Mouse (Mus musculus): ENCODE results near the gene Hpcal1. TPM values are rescaled to one million over a fixed set of nuclear protein-coding genes. Genes with fewer than 3 reads are reported as not detected.

Hpcal1 gene
- polyA plus RNA-seq, 1 experiment, result 76.2 TPM

DNA sequence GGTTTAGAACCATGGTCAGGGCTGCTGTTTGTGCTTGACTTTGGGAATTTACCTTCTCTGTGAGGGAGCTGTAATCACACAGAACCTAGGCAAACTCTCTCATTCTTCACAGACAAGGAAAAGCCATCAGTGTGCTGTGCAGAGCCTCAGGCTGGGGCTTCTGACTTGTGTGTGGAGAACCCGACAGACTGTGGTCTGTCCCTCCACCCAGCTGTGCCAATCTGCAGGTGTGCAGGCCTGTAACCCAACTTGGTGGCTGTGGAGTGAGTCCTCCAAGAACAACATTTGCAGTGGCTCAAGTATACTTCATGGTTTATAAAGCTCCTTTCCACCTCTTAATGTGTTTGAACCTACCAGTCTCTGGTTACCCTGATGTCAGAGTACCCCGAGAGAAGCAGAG is 4.5 kb upstream of the Hpcal1 start:
- no peaks in the 10 kb centered on the region for H3K4me1 ChIP-seq (ENCODE audit: control insufficient read depth, insufficient read depth, insufficient read length)
- H3K27ac ChIP-seq (ENCODE audit: insufficient read depth, low read length), result no peak overlapping the region
- TF ChIP-seq CTCF (IDR thresholded peaks at IDR 0.05; ENCODE audit: extremely low read depth, insufficient read depth, insufficient read length, insufficient replicate concordance) (no peak), POLR2A (IDR thresholded peaks at IDR 0.05; ENCODE audit: low read depth, low read length) (no peak)
- 55% methylated on average over 2 of the region's 2 CpGs for WGBS
- no peak for DNase-seq (ENCODE audit: low read depth in 1 of 2, low spot score in 2 of 2)
- H3K4me3 ChIP-seq (ENCODE audit: extremely low read depth, insufficient read depth, insufficient read length), result no peak overlapping the region
- H3K27me3 ChIP-seq (ENCODE audit: control insufficient read depth, insufficient read depth, low read length), result no peaks in the 10 kb centered on the region
- no peaks in the 10 kb centered on the region for H3K36me3 ChIP-seq (ENCODE audit: control insufficient read depth, insufficient read depth, low read length)

DNA sequence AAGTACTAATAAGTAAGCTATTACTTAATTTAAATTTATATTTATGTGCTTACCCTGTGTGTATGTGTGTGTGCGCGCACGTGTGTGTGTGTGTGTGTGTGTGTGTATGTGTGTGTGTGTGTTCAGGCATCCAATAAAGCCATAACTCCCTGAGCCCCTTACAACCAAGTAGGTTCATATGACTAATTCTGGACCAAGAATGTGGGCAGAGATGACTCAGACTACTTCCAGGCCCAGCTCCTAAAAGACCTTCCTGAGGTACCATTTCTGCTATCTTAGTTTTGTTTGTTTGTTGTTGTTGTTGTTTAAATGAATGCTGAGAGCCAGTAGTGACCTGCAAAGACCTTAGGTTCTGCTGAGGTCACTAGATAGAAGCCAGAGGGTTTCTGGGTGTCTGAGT is 1.7 kb upstream of the Hpcal1 start:
- no peaks in the 10 kb centered on the region for H3K27me3 ChIP-seq (ENCODE audit: control insufficient read depth, insufficient read depth, low read length)
- no peak for TF ChIP-seq POLR2A (IDR thresholded peaks at IDR 0.05; ENCODE audit: low read depth, low read length)
- no peak for TF ChIP-seq CTCF (IDR thresholded peaks at IDR 0.05; ENCODE audit: extremely low read depth, insufficient read depth, insufficient read length, insufficient replicate concordance)
- H3K4me1 ChIP-seq (ENCODE audit: control insufficient read depth, insufficient read depth, insufficient read length), result peaks cover 4% of the 10 kb centered on the region; the same call in 1 of the 2 replicates
- WGBS, result 99% methylated on average over 3 of the region's 3 CpGs
- H3K27ac ChIP-seq (ENCODE audit: insufficient read depth, low read length), result no peak overlapping the region
- no peak overlapping the region for H3K4me3 ChIP-seq (ENCODE audit: extremely low read depth, insufficient read depth, insufficient read length)
- DNase-seq (ENCODE audit: low read depth in 1 of 2, low spot score in 2 of 2), result no peak
- no peaks in the 10 kb centered on the region for H3K36me3 ChIP-seq (ENCODE audit: control insufficient read depth, insufficient read depth, low read length)

DNA sequence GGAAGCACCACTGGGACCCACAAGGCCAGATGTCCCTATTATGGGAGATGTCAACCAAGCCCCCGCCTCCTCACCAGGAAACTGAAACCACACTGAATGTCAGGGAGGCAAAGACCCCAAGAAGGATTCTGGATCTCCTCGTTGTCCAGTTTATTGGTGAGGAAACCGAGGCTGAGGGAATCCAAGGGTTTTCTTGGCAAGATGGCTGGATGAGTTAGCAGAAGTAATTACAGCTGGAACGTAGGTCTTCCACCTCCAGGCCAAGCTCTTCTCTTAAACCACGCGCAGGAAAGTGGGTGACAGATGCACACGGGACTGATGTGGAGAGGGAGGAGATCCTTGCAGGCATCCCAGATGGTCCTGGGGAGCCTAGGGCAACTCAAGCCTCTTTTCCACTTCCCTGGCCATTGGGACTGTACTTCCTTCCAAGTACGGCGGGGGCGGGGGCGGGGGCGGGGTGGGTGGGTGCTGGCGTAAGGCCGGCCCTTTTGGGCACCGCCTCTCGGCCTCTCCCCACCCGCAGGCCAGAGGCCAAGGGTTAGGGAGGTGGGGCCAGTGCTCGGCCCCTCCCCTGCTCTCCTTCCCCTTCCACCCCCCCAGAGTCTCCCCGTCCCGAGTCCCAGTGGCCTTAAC is 609 bp upstream of the Hpcal1 start:
- Histone ChIP-seq H3K4me1 (ENCODE audit: control insufficient read depth, insufficient read depth, insufficient read length) (peaks cover 7% of the 10 kb centered on the region; the same call in 1 of the 2 replicates), H3K4me3 (ENCODE audit: extremely low read depth, insufficient read depth, insufficient read length) (peak overlapping the region; percentile 70), H3K27ac (ENCODE audit: insufficient read depth, low read length) (peak overlapping the region; percentile 42; the same call in 1 of the 2 replicates), H3K36me3 (ENCODE audit: control insufficient read depth, insufficient read depth, low read length) (no peaks in the 10 kb centered on the region), H3K27me3 (ENCODE audit: control insufficient read depth, insufficient read depth, low read length) (no peaks in the 10 kb centered on the region)
- no peak for DNase-seq (ENCODE audit: low read depth in 1 of 2, low spot score in 2 of 2)
- WGBS, result 8% methylated on average over 18 of the region's 20 CpGs
- no peak for TF ChIP-seq POLR2A (IDR thresholded peaks at IDR 0.05; ENCODE audit: low read depth, low read length)
- no peak for TF ChIP-seq CTCF (IDR thresholded peaks at IDR 0.05; ENCODE audit: extremely low read depth, insufficient read depth, insufficient read length, insufficient replicate concordance)

DNA sequence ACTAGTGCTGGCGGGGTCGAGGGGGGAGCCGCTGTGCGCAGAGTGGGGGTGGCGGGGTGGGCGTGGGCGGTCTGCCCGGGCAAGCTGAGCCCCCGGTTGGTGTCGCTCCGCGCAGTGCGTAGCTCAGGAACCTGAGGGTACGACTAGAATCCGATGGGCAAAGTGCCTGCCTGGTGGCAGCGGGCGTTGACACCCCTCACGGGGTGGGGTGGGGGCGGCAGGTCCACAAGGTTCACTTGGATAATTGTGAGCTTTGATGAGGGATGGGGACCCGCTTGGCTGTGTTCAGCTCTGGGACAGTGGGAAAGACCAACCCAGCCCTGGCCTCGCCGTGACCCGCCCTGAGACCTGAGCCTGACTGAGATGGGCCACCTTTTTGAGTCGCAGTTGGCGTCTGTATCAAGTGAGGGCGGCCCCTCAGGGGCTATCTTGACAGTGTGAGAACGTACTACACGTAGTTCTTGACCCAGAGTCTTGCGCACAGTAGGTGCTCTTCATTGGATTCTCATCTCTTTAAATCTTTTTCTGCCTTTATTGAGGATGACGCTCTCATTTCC is 742 bp downstream of the Hpcal1 start:
- peaks cover 8% of the 10 kb centered on the region; the same call in 1 of the 2 replicates for H3K4me1 ChIP-seq (ENCODE audit: control insufficient read depth, insufficient read depth, insufficient read length)
- TF ChIP-seq CTCF (IDR thresholded peaks at IDR 0.05; ENCODE audit: extremely low read depth, insufficient read depth, insufficient read length, insufficient replicate concordance) (no peak), POLR2A (IDR thresholded peaks at IDR 0.05; ENCODE audit: low read depth, low read length) (no peak)
- peak in 1 of 2 experiments; percentile 23 for DNase-seq (ENCODE audit: low read depth in 1 of 2, low spot score in 2 of 2)
- no peaks in the 10 kb centered on the region for H3K27me3 ChIP-seq (ENCODE audit: control insufficient read depth, insufficient read depth, low read length)
- H3K27ac ChIP-seq (ENCODE audit: insufficient read depth, low read length), result peak overlapping the region; percentile 40; the same call in 1 of the 2 replicates
- H3K4me3 ChIP-seq (ENCODE audit: extremely low read depth, insufficient read depth, insufficient read length), result peak overlapping the region; percentile 70
- no peaks in the 10 kb centered on the region for H3K36me3 ChIP-seq (ENCODE audit: control insufficient read depth, insufficient read depth, low read length)
- 1% methylated on average over 29 of the region's 30 CpGs for WGBS

DNA sequence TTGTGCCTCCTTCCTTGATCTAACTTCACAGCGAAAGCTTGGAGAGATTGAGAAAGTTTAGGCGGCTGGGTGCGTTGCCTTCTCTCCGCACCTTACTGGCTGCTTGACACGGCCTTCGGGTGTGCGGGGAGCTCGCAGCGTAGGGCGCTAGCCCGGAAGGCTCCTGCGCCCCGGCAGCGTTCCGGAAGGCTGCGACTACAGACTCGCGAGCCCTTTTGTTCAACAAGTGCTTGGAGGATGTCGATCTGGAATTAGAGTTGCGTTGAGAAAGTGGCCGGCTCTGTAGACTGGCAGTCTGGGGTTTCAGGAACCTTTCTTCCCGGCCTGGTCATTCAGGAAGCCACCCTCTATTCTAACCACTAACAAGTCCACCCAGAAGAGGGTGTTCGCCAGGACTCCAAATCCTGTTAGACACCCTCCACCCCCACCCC is 1.2 kb downstream of the Hpcal1 start:
- H3K4me3 ChIP-seq (ENCODE audit: extremely low read depth, insufficient read depth, insufficient read length), result peak overlapping the region; percentile 70
- WGBS, result 2% methylated on average over 23 of the region's 23 CpGs
- H3K4me1 ChIP-seq (ENCODE audit: control insufficient read depth, insufficient read depth, insufficient read length), result peaks cover 8% of the 10 kb centered on the region; the same call in 1 of the 2 replicates
- TF ChIP-seq POLR2A (IDR thresholded peaks at IDR 0.05; ENCODE audit: low read depth, low read length), result no peak
- TF ChIP-seq CTCF (IDR thresholded peaks at IDR 0.05; ENCODE audit: extremely low read depth, insufficient read depth, insufficient read length, insufficient replicate concordance), result no peak
- peak in 1 of 2 experiments; percentile 43 for DNase-seq (ENCODE audit: low read depth in 1 of 2, low spot score in 2 of 2)
- H3K27ac ChIP-seq (ENCODE audit: insufficient read depth, low read length), result peak overlapping the region; percentile 40
- no peaks in the 10 kb centered on the region for H3K36me3 ChIP-seq (ENCODE audit: control insufficient read depth, insufficient read depth, low read length)
- no peaks in the 10 kb centered on the region for H3K27me3 ChIP-seq (ENCODE audit: control insufficient read depth, insufficient read depth, low read length)

DNA sequence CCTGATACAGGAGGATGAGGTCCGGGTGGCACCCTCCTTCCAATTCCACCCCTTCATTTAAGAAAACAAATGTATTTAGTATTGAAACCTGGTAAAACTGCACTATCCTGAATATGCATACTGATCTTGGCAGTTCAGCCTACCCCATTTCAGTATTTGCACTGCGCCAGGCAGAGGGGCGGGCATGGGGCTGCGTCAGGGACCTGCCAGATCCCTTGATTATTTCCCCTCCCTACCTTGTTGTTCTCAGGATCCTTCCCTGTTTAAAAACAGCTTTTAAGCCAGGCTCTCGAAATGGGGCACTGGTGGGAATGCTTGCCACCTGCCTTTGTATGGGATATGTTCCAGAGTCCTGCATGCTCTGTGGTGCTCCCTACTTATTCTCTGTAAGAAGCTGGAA is 1.7 kb downstream of the Hpcal1 start:
- Histone ChIP-seq H3K36me3 (ENCODE audit: control insufficient read depth, insufficient read depth, low read length) (no peaks in the 10 kb centered on the region), H3K4me3 (ENCODE audit: extremely low read depth, insufficient read depth, insufficient read length) (peak overlapping the region; percentile 70; the same call in 1 of the 2 replicates), H3K27ac (ENCODE audit: insufficient read depth, low read length) (no peak overlapping the region), H3K27me3 (ENCODE audit: control insufficient read depth, insufficient read depth, low read length) (no peaks in the 10 kb centered on the region), H3K4me1 (ENCODE audit: control insufficient read depth, insufficient read depth, insufficient read length) (peaks cover 8% of the 10 kb centered on the region; the same call in 1 of the 2 replicates)
- DNase-seq (ENCODE audit: low read depth in 1 of 2, low spot score in 2 of 2), result no peak
- WGBS, result 47% methylated on average over 5 of the region's 5 CpGs
- TF ChIP-seq POLR2A (IDR thresholded peaks at IDR 0.05; ENCODE audit: low read depth, low read length) (no peak), CTCF (IDR thresholded peaks at IDR 0.05; ENCODE audit: extremely low read depth, insufficient read depth, insufficient read length, insufficient replicate concordance) (no peak)

DNA sequence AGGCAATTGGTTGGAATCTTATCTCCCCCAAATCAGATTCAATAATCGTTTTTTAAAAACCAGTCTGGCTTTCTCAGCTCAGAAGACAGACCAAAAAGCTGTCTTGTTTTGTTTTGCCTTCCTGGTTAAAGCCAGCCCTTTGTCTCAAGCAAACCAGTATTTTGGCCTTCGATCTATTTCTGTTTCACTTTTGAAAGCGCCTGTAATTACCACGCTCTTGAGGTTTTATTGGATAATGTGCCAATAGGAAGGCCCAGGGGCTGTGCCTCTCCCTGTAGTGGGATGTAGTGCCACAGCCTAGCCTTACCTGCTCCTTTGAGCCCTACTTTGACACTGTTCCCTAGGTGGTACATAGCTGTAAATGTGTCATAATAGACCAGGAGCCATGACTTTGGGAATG is 2.3 kb downstream of the Hpcal1 start:
- Histone ChIP-seq H3K4me1 (ENCODE audit: control insufficient read depth, insufficient read depth, insufficient read length) (peaks cover 8% of the 10 kb centered on the region; the same call in 1 of the 2 replicates), H3K27ac (ENCODE audit: insufficient read depth, low read length) (no peak overlapping the region), H3K36me3 (ENCODE audit: control insufficient read depth, insufficient read depth, low read length) (no peaks in the 10 kb centered on the region), H3K4me3 (ENCODE audit: extremely low read depth, insufficient read depth, insufficient read length) (no peak overlapping the region), H3K27me3 (ENCODE audit: control insufficient read depth, insufficient read depth, low read length) (no peaks in the 10 kb centered on the region)
- WGBS, result 22% methylated on average over 4 of the region's 4 CpGs
- TF ChIP-seq CTCF (IDR thresholded peaks at IDR 0.05; ENCODE audit: extremely low read depth, insufficient read depth, insufficient read length, insufficient replicate concordance) (no peak), POLR2A (IDR thresholded peaks at IDR 0.05; ENCODE audit: low read depth, low read length) (no peak)
- DNase-seq (ENCODE audit: low read depth in 1 of 2, low spot score in 2 of 2), result no peak
